Mouse (Mus musculus): ENCODE results near the gene Olfr547. TPM values are rescaled to one million over a fixed set of nuclear protein-coding genes. Genes with fewer than 3 reads are reported as not detected.
"Not testable (repeated sequence)": the region's sequence is repeated elsewhere in the genome, so short reads cannot be mapped to it uniquely, and the experiment has no call there.

Gene Olfr547
- not detected for total RNA-seq (2018; cell fraction: chromatin; rRNA removed)
- not detected for total RNA-seq (2018; cell fraction: cytosol; rRNA removed)
- not detected for total RNA-seq (2018; cell fraction: nucleus; rRNA removed)
- not detected in 3 replicates for polyA plus RNA-seq (2018)

DNA sequence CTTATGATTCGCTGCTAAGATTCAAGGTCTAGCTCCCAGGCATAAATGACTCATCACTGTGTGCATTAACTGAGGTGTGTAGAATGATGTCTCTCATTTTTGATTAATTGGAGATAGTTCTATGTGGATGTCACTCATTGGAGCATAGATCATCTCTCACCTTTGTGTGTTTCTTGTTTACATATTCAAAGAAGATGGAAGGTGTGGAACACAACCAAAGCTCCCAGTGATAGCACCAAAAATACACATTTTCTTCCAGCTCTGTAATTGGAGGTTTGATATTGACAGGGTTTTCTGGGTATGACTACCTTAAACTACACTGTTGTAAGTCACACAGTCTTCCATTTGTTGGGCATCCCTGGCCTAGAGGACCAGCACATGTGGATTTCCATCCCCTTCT, at the start of gene Olfr547:
Gene Olfr547, plus strand, starts transcription at position 301 of the 400 bp plus-strand sequence.
- H3K79me2 ChIP-seq (ENCODE audit: inconsistent target) = no peaks in the 10 kb centered on the region
- no peaks in the 10 kb centered on the region for H3K36me3 ChIP-seq (ENCODE audit: inconsistent target)
- no peak within 1 kb of the TSS for H3K27ac ChIP-seq
- WGBS (ENCODE audit: missing documents) = 100% methylated on average over 1 of the region's 1 CpGs
- no peak within 1 kb of the TSS for H3K4me3 ChIP-seq (ENCODE audit: inconsistent target)

DNA sequence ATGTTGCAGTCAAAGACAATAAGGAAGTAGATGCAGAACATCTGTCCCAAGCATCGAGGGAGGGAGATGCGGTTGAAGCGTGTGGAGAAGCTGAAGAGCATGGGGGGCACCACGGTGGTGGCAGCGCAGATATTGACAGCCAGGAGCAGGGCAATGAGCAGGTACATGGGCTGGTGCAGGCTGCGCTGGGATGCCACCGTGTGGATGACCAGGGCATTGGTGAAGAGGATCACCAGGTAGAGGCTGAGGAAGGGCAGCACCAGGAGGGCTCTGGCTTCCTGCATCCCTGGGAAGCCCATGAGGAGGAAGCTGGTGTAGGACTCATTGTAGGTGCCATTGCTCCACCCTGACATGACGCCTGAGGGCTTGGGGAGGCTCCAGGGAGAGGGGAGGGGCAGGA, 49.8 kb upstream of the Olfr547 start:
- H3K27ac ChIP-seq; H3K79me2 ChIP-seq (ENCODE audit: inconsistent target); H3K4me3 ChIP-seq (ENCODE audit: inconsistent target); H3K36me3 ChIP-seq (ENCODE audit: inconsistent target): not testable (repeated sequence)
- 65% methylated on average over 4 of the region's 8 CpGs for WGBS (ENCODE audit: missing documents)

DNA sequence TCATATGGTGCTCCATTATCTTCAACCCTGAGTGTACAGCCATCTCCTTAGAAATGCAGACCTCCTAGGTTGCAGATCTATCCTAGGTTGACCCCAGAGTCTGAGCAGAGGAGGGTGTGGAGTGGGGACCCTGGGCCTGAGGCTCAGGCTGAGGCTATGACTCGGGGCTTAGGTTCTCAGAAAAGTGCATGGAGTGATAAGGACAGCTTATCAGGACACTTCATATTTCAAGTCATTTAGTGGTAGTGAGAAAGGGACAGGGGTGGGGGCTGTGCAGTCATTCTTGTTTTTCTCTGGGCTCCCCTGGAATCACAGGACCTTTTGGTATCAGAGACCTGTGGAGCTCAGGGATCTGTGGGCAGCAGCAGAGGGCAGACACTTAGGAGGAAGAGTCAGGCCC, 48.4 kb upstream of the Olfr547 start:
- Histone ChIP-seq H3K36me3 (ENCODE audit: inconsistent target) (no peaks in the 10 kb centered on the region), H3K4me3 (ENCODE audit: inconsistent target) (no peak overlapping the region)

DNA sequence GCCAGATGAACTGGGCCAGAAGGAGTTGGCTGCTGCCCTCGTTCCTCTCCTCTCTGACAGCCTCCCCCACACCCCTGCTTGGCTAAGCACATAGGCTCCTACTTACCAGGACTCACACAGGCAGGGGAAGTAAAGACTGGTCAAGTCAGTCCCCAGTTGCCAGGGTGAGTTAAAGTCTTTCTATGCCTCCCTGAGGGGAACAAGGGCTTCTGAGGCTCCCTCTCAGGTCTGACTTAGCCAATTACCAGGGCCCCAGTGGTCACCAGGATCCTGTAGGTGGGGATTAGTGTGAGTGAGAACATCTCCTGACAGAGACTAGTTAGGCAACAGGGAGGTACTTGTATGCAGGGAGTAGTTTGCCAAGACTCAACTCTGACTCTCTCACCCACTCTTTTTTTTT, 46.4 kb upstream of the Olfr547 start, which contains the start of gene Olfr544:
Gene Olfr544, minus strand, starts transcription at position 153 of the 400 bp plus-strand sequence.
- WGBS (ENCODE audit: missing documents) = 50% methylated on average over 1 of the region's 1 CpGs
- no peak within 1 kb of the TSS for H3K4me3 ChIP-seq (ENCODE audit: inconsistent target)
- H3K36me3 ChIP-seq (ENCODE audit: inconsistent target) = no peaks in the 10 kb centered on the region
- H3K79me2 ChIP-seq (ENCODE audit: inconsistent target) = no peaks in the 10 kb centered on the region
- H3K27ac ChIP-seq = no peak within 1 kb of the TSS

More for the DNA sequence above, 48.4 kb upstream of the Olfr547 start:
- no peaks in the 10 kb centered on the region for H3K79me2 ChIP-seq (ENCODE audit: inconsistent target)
- H3K27ac ChIP-seq = no peak overlapping the region
- WGBS (ENCODE audit: missing documents) = 76% methylated on average over 1 of the region's 1 CpGs

DNA sequence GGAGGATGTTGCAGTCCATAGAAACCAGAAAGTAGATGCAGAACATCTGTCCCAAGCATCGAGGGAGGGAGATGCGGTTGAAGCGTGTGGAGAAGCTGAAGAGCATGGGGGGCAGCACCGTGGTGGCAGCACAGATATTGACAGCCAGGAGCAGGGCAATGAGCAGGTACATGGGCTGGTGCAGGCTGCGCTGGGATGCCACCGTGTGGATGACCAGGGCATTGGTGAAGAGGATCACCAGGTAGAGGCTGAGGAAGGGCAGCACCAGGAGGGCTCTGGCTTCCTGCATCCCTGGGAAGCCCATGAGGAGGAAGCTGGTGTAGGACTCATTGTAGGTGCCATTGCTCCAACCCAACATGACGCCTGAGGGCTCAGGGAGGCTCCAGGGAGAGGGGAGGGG, 40.1 kb upstream of the Olfr547 start:
- H3K27ac ChIP-seq; H3K36me3 ChIP-seq (ENCODE audit: inconsistent target); H3K79me2 ChIP-seq (ENCODE audit: inconsistent target); H3K4me3 ChIP-seq (ENCODE audit: inconsistent target): not testable (repeated sequence)
- WGBS (ENCODE audit: missing documents) = 78% methylated on average over 3 of the region's 7 CpGs

DNA sequence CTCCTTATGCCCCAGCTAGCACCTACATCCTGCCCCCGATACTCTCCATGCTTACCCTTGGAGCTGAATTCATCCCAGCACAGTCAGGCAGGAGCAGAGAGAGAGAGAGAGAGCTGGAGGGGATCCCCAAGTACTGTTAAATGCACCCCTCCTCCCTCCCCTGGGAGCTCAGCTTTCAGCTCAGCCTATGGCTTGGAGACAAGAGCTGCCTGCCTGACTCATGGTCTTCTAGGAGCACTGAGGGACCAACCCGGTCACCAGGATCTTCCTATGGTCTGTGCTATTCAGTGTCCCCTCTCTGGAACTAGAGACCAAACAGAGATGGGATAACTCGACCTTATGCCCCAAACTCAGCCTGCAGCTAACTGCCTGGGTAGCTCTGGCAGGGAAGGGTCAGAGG, 35.1 kb upstream of the Olfr547 start, which contains the start of gene Olfr545:
Gene Olfr545, minus strand, starts transcription at position 101 of the 400 bp plus-strand sequence.
- H3K4me3 ChIP-seq (ENCODE audit: inconsistent target) = no peak within 1 kb of the TSS
- WGBS (ENCODE audit: missing documents) = 70% methylated on average over 3 of the region's 3 CpGs

DNA sequence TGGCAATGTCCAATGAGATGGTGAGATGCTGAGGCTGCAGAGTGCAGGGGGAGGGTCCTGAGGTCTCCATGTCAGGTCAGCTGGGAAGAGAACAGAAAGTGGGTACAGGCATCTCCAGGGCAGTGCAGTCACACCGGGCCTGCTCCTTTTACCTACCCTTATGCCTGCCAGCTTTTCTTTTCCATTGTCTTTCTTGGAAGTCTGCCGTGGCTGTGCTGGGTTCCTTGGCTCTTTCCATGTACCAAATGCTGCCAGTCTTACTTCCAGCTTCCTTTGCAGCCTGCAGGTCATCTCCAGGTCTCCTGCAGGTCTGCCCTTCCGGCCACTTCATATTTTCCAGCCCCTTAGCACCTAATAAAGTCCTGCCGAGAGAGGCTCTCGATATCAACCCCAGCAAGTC, 32.6 kb upstream of the Olfr547 start:
- H3K4me3 ChIP-seq (ENCODE audit: inconsistent target) = no peak overlapping the region
- H3K36me3 ChIP-seq (ENCODE audit: inconsistent target) = no peaks in the 10 kb centered on the region
- no peaks in the 10 kb centered on the region for H3K79me2 ChIP-seq (ENCODE audit: inconsistent target)
- H3K27ac ChIP-seq = no peak overlapping the region
- WGBS (ENCODE audit: missing documents) = 86% methylated on average over 5 of the region's 5 CpGs

More for the DNA sequence above, 35.1 kb upstream of the Olfr547 start, which contains the start of gene Olfr545:
- Histone ChIP-seq H3K36me3 (ENCODE audit: inconsistent target) (no peaks in the 10 kb centered on the region), H3K79me2 (ENCODE audit: inconsistent target) (no peaks in the 10 kb centered on the region), H3K27ac (no peak within 1 kb of the TSS)

DNA sequence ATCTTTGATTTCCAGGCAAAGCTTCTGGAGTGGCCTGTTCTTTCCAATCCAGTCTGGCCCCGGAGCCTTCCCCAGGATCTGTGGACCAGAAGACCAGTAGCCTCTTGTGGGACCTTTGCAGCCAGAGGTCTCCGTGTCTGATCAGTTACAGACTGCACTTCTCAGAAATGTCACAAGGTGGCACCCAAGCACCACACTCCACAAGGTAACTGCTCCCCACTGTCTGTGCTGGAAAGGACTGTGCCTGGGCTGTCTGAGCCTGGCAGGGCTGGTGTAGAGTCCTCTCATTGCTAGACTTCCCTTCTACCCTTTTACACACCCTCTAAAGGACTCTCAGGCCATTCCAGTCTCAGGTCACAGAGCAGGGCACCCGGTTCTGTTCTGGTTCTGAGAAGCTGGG, 27.7 kb upstream of the Olfr547 start:
- Histone ChIP-seq H3K4me3 (ENCODE audit: inconsistent target) (no peak overlapping the region), H3K27ac (no peak overlapping the region), H3K79me2 (ENCODE audit: inconsistent target) (no peaks in the 10 kb centered on the region), H3K36me3 (ENCODE audit: inconsistent target) (no peaks in the 10 kb centered on the region)
- WGBS (ENCODE audit: missing documents) = 47% methylated on average over 3 of the region's 3 CpGs

GRCm38 (mm10) chr7:102508066-102508465, 26.5 kb upstream of the Olfr547 start:
- no peak overlapping the region for H3K4me3 ChIP-seq (ENCODE audit: inconsistent target)
- H3K79me2 ChIP-seq (ENCODE audit: inconsistent target) = no peaks in the 10 kb centered on the region
- no peak overlapping the region for H3K27ac ChIP-seq
- no peaks in the 10 kb centered on the region for H3K36me3 ChIP-seq (ENCODE audit: inconsistent target)
- WGBS (ENCODE audit: missing documents) = 96% methylated on average over 9 of the region's 9 CpGs

GRCm38 (mm10) chr7:102508666-102509065, 25.9 kb upstream of the Olfr547 start:
- 89% methylated on average over 6 of the region's 6 CpGs for WGBS (ENCODE audit: missing documents)
- Histone ChIP-seq H3K4me3 (ENCODE audit: inconsistent target) (no peak overlapping the region), H3K79me2 (ENCODE audit: inconsistent target) (no peaks in the 10 kb centered on the region), H3K36me3 (ENCODE audit: inconsistent target) (no peaks in the 10 kb centered on the region), H3K27ac (no peak overlapping the region)

DNA sequence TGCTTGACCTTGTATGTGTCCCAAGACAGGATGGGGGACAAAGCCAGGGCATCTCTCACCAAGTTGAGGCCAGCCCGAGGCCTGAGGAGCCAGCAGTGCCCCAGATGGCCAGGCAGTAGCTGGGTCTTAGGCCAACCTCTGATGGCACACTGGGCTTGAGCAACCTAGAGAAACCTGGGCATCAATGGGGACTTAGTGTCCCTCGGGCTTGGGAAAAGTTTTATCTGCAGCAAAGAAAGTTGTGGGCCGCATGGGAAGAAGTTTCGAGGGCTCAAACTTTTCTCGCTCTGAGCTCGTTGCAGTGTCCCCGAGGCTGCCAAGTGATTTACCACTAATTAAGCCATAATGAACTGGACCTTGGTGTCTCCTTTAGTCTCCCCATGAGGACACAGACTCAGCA, 24.8 kb upstream of the Olfr547 start:
- 95% methylated on average over 7 of the region's 7 CpGs for WGBS (ENCODE audit: missing documents)
- no peak overlapping the region for H3K4me3 ChIP-seq (ENCODE audit: inconsistent target)
- H3K27ac ChIP-seq = no peak overlapping the region
- no peaks in the 10 kb centered on the region for H3K79me2 ChIP-seq (ENCODE audit: inconsistent target)
- H3K36me3 ChIP-seq (ENCODE audit: inconsistent target) = no peaks in the 10 kb centered on the region

DNA sequence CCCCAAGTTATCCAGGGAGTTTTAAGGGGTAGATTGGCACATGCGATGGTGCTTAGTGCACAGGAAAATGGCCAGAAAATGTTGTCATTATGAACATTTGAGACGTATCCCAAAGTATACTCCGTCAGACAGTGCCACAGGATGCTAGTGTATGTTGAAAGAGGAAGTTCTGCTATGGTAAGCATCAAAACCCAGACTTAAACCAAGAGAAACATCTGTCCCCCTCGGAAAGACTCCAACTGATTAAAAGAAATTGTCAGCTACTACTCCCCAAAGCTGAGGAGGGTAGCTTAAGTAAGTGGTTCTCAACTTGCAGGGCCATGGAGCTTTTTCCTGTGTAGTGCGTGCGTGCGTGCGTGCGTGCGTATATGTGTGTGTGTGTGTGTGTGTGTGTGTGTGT, 22.6 kb upstream of the Olfr547 start:
- H3K27ac ChIP-seq = no peak overlapping the region
- WGBS (ENCODE audit: missing documents) = 43% methylated on average over 10 of the region's 10 CpGs
- H3K36me3 ChIP-seq (ENCODE audit: inconsistent target) = no peaks in the 10 kb centered on the region
- no peaks in the 10 kb centered on the region for H3K79me2 ChIP-seq (ENCODE audit: inconsistent target)
- H3K4me3 ChIP-seq (ENCODE audit: inconsistent target) = no peak overlapping the region

DNA sequence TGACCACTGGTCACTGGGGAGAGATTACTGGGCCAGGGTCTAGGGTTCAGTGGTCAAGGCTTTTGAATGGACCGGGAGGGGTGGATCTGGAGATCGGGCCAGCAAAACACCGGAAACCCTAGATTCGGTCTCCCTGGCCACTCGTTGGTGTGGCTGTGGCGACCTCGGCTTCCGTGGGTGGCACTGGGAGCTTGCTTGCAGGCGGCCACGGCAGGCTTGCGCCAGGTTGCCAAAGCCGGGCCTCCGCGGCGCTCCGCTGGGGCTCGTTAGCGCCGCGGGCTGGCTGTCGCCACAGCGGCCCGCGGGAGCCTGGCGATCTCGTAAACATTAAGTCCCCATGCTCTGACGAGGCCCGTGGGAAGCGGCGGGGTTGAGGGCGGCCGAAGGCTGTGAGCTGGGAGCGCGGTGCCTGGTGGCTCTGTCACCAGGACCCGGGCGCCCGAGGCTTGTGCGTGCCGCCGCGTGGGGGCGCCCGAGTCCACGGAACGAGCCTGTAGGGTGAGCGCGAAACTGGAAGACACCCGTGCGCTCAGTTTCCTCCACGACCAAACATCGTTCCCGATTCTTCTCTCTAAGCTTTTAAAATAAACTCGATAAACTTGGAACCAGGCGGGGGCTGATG, 21.6 kb upstream of the Olfr547 start:
- 2% methylated on average over 54 of the region's 54 CpGs for WGBS (ENCODE audit: missing documents)
- Histone ChIP-seq H3K36me3 (ENCODE audit: inconsistent target) (no peaks in the 10 kb centered on the region), H3K4me3 (ENCODE audit: inconsistent target) (no peak overlapping the region), H3K79me2 (ENCODE audit: inconsistent target) (no peaks in the 10 kb centered on the region), H3K27ac (no peak overlapping the region)

GRCm38 (mm10) chr7:102514144-102514543, 20.4 kb upstream of the Olfr547 start:
- WGBS (ENCODE audit: missing documents) = 8% methylated on average over 4 of the region's 4 CpGs
- Histone ChIP-seq H3K27ac (no peak overlapping the region), H3K4me3 (ENCODE audit: inconsistent target) (no peak overlapping the region)

DNA sequence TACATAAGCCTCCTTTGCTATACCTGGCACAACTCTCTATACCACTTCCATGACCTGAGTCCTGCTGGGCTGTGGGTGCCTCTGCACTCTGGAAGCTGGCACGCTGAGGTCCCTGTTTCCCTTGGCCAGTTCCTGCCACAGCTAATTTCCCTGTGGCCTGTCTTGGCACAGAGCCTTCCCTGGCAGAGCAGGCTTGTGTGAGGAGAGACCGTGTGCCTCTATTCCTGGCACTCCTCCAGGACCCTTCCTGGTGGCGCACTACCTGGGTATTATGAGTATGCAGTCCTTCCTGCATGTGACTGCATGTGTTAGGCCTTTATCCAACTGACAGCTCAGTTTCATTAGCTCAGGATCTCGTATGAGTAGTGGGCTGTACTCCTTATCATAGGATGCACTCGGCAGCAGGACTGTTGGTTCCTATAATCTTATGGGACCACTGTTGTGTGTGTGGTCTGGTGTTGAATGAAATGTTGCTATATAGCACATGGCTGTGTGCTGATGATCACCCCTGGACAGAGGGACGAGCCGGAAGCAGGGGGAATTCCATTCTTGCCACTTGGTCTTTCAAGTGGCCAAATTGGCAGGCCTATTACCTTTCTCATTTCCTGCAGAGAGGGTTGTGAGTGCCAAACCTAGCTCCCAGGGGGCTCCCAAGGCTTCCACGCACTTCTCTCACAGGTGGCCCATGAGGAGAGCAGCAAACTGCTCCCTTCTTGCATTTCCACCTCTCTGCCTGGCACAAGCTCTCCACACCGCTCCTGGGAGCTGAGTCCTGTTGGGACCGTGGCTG, 18.1 kb upstream of the Olfr547 start:
- no peak overlapping the region for H3K4me3 ChIP-seq (ENCODE audit: inconsistent target)
- no peaks in the 10 kb centered on the region for H3K79me2 ChIP-seq (ENCODE audit: inconsistent target)
- H3K27ac ChIP-seq = no peak overlapping the region
- WGBS (ENCODE audit: missing documents) = 68% methylated on average over 10 of the region's 10 CpGs
- no peaks in the 10 kb centered on the region for H3K36me3 ChIP-seq (ENCODE audit: inconsistent target)

More at GRCm38 (mm10) chr7:102514144-102514543, 20.4 kb upstream of the Olfr547 start:
- H3K79me2 ChIP-seq (ENCODE audit: inconsistent target) = no peaks in the 10 kb centered on the region
- no peaks in the 10 kb centered on the region for H3K36me3 ChIP-seq (ENCODE audit: inconsistent target)
